Mouse (Mus musculus): Measurements from ENCODE around the gene Abca13. TPM values are rescaled to one million over a fixed set of nuclear protein-coding genes. Genes with fewer than 3 reads are reported as not detected.
"Not testable (repeated sequence)": the region's sequence is repeated elsewhere in the genome, so short reads cannot be mapped to it uniquely, and the experiment has no call there.

Abca13 gene
- polyA plus RNA-seq, 1 experiment from 2014 or later: 0.15 TPM

GRCm38 (mm10) chr11:9432807-9433206, 241.1 kb downstream of the Abca13 start:
- WGBS: 42% methylated on average over 5 of the region's 5 CpGs
- no peak for ATAC-seq (ENCODE audit: insufficient read depth, low FRiP score)
- Histone ChIP-seq H3K27me3 (ENCODE audit: control insufficient read depth, insufficient read depth, low read length) (no peaks in the 10 kb centered on the region), H3K4me1 (ENCODE audit: control insufficient read depth, insufficient read depth, low read length) (no peaks in the 10 kb centered on the region), H3K27ac (ENCODE audit: low read length) (no peak overlapping the region), H3K4me2 (ENCODE audit: low read depth, low read length) (no peak overlapping the region), H3K9me3 (replicated peaks; ENCODE audit: control insufficient read depth, low read length) (no peaks in the 10 kb centered on the region), H3K36me3 (ENCODE audit: control insufficient read depth, insufficient read depth, low read length) (no peaks in the 10 kb centered on the region), H3K9ac (ENCODE audit: low read length) (no peak overlapping the region), H3K4me3 (replicated peaks; ENCODE audit: low read length) (no peak overlapping the region)

- Histone ChIP-seq H3K4me2 (ENCODE audit: low read depth, low read length) (no peak overlapping the region), H3K9ac (ENCODE audit: low read length) (no peak overlapping the region), H3K4me3 (replicated peaks; ENCODE audit: low read length) (no peak overlapping the region), H3K9me3 (replicated peaks; ENCODE audit: control insufficient read depth, low read length) (no peaks in the 10 kb centered on the region), H3K27me3 (ENCODE audit: control insufficient read depth, insufficient read depth, low read length) (no peaks in the 10 kb centered on the region), H3K4me1 (ENCODE audit: control insufficient read depth, insufficient read depth, low read length) (no peaks in the 10 kb centered on the region), H3K36me3 (ENCODE audit: control insufficient read depth, insufficient read depth, low read length) (no peaks in the 10 kb centered on the region), H3K27ac (ENCODE audit: low read length) (no peak overlapping the region)
- no peak for ATAC-seq (ENCODE audit: insufficient read depth, low FRiP score)
These were observed 244.9 kb downstream of the Abca13 start for GRCm38 (mm10) chr11:9436617-9437016.

GRCm38 (mm10) chr11:9439781-9440180, 248.0 kb downstream of the Abca13 start:
- no peaks in the 10 kb centered on the region for H3K4me1 ChIP-seq (ENCODE audit: control insufficient read depth, insufficient read depth, low read length)
- ATAC-seq (ENCODE audit: insufficient read depth, low FRiP score): no peak
- no peak overlapping the region for H3K4me2 ChIP-seq (ENCODE audit: low read depth, low read length)
- H3K27ac ChIP-seq (ENCODE audit: low read length): no peak overlapping the region
- H3K9ac ChIP-seq (ENCODE audit: low read length): no peak overlapping the region
- no peaks in the 10 kb centered on the region for H3K36me3 ChIP-seq (ENCODE audit: control insufficient read depth, insufficient read depth, low read length)
- H3K9me3 ChIP-seq (replicated peaks; ENCODE audit: control insufficient read depth, low read length): no peaks in the 10 kb centered on the region
- 66% methylated on average over 2 of the region's 2 CpGs for WGBS
- H3K27me3 ChIP-seq (ENCODE audit: control insufficient read depth, insufficient read depth, low read length): no peaks in the 10 kb centered on the region
- H3K4me3 ChIP-seq (replicated peaks; ENCODE audit: low read length): no peak overlapping the region

GRCm38 (mm10) chr11:9441192-9441591, 249.4 kb downstream of the Abca13 start:
- H3K27ac ChIP-seq (ENCODE audit: low read length): no peak overlapping the region
- H3K9me3 ChIP-seq (replicated peaks; ENCODE audit: control insufficient read depth, low read length): no peaks in the 10 kb centered on the region
- no peak overlapping the region for H3K4me2 ChIP-seq (ENCODE audit: low read depth, low read length)
- H3K27me3 ChIP-seq (ENCODE audit: control insufficient read depth, insufficient read depth, low read length): no peaks in the 10 kb centered on the region
- no peaks in the 10 kb centered on the region for H3K36me3 ChIP-seq (ENCODE audit: control insufficient read depth, insufficient read depth, low read length)
- H3K4me3 ChIP-seq (replicated peaks; ENCODE audit: low read length): no peak overlapping the region
- H3K9ac ChIP-seq (ENCODE audit: low read length): no peak overlapping the region
- 48% methylated on average over 4 of the region's 4 CpGs for WGBS
- H3K4me1 ChIP-seq (ENCODE audit: control insufficient read depth, insufficient read depth, low read length): no peaks in the 10 kb centered on the region
- no peak for ATAC-seq (ENCODE audit: insufficient read depth, low FRiP score)

GRCm38 (mm10) chr11:9472400-9472799, 280.7 kb downstream of the Abca13 start:
- H3K4me3 ChIP-seq (replicated peaks; ENCODE audit: low read length): no peak overlapping the region
- H3K9ac ChIP-seq (ENCODE audit: low read length): no peak overlapping the region
- H3K27ac ChIP-seq (ENCODE audit: low read length): no peak overlapping the region
- H3K27me3 ChIP-seq (ENCODE audit: control insufficient read depth, insufficient read depth, low read length): no peaks in the 10 kb centered on the region
- WGBS: 76% methylated on average over 1 of the region's 1 CpGs
- H3K4me1 ChIP-seq (ENCODE audit: control insufficient read depth, insufficient read depth, low read length): no peaks in the 10 kb centered on the region
- H3K9me3 ChIP-seq (replicated peaks; ENCODE audit: control insufficient read depth, low read length): no peaks in the 10 kb centered on the region
- no peak overlapping the region for H3K4me2 ChIP-seq (ENCODE audit: low read depth, low read length)
- ATAC-seq (ENCODE audit: insufficient read depth, low FRiP score): no peak
- no peaks in the 10 kb centered on the region for H3K36me3 ChIP-seq (ENCODE audit: control insufficient read depth, insufficient read depth, low read length)

GRCm38 (mm10) chr11:9481511-9481910, 289.8 kb downstream of the Abca13 start:
- 10% methylated on average over 6 of the region's 6 CpGs for WGBS
- no peaks in the 10 kb centered on the region for H3K36me3 ChIP-seq (ENCODE audit: control insufficient read depth, insufficient read depth, low read length)
- ATAC-seq (ENCODE audit: insufficient read depth, low FRiP score): no peak

GRCm38 (mm10) chr11:9500326-9501142, 308.8 kb downstream of the Abca13 start:
- no peaks in the 10 kb centered on the region for H3K4me1 ChIP-seq (ENCODE audit: control insufficient read depth, insufficient read depth, low read length)
- WGBS: 54% methylated on average over 5 of the region's 5 CpGs
- H3K9ac ChIP-seq (ENCODE audit: low read length): no peak overlapping the region
- no peaks in the 10 kb centered on the region for H3K9me3 ChIP-seq (replicated peaks; ENCODE audit: control insufficient read depth, low read length)
- no peaks in the 10 kb centered on the region for H3K36me3 ChIP-seq (ENCODE audit: control insufficient read depth, insufficient read depth, low read length)
- H3K4me2 ChIP-seq (ENCODE audit: low read depth, low read length): no peak overlapping the region
- ATAC-seq (ENCODE audit: insufficient read depth, low FRiP score): no peak
- H3K4me3 ChIP-seq (replicated peaks; ENCODE audit: low read length): no peak overlapping the region
- no peaks in the 10 kb centered on the region for H3K27me3 ChIP-seq (ENCODE audit: control insufficient read depth, insufficient read depth, low read length)
- H3K27ac ChIP-seq (ENCODE audit: low read length): no peak overlapping the region

More at GRCm38 (mm10) chr11:9481511-9481910, 289.8 kb downstream of the Abca13 start:
- Histone ChIP-seq H3K4me3 (replicated peaks; ENCODE audit: low read length) (no peak overlapping the region), H3K27me3 (ENCODE audit: control insufficient read depth, insufficient read depth, low read length) (no peaks in the 10 kb centered on the region), H3K4me1 (ENCODE audit: control insufficient read depth, insufficient read depth, low read length) (no peaks in the 10 kb centered on the region), H3K9me3 (replicated peaks; ENCODE audit: control insufficient read depth, low read length) (no peaks in the 10 kb centered on the region; the same call in 1 of the 2 replicates), H3K9ac (ENCODE audit: low read length) (no peak overlapping the region), H3K27ac (ENCODE audit: low read length) (no peak overlapping the region), H3K4me2 (ENCODE audit: low read depth, low read length) (no peak overlapping the region)

GRCm38 (mm10) chr11:9514966-9515365, 323.2 kb downstream of the Abca13 start:
- 67% methylated on average over 2 of the region's 2 CpGs for WGBS
- H3K4me3 ChIP-seq (replicated peaks; ENCODE audit: low read length); H3K36me3 ChIP-seq (ENCODE audit: control insufficient read depth, insufficient read depth, low read length); H3K9me3 ChIP-seq (replicated peaks; ENCODE audit: control insufficient read depth, low read length); H3K4me2 ChIP-seq (ENCODE audit: low read depth, low read length); H3K27me3 ChIP-seq (ENCODE audit: control insufficient read depth, insufficient read depth, low read length); H3K27ac ChIP-seq (ENCODE audit: low read length); H3K4me1 ChIP-seq (ENCODE audit: control insufficient read depth, insufficient read depth, low read length); ATAC-seq (ENCODE audit: insufficient read depth, low FRiP score); H3K9ac ChIP-seq (ENCODE audit: low read length): not testable (repeated sequence)

GRCm38 (mm10) chr11:9528556-9528955, 336.8 kb downstream of the Abca13 start:
- Histone ChIP-seq H3K36me3 (ENCODE audit: control insufficient read depth, insufficient read depth, low read length) (no peaks in the 10 kb centered on the region), H3K4me1 (ENCODE audit: control insufficient read depth, insufficient read depth, low read length) (no peaks in the 10 kb centered on the region), H3K27me3 (ENCODE audit: control insufficient read depth, insufficient read depth, low read length) (no peaks in the 10 kb centered on the region), H3K27ac (ENCODE audit: low read length) (no peak overlapping the region), H3K9me3 (replicated peaks; ENCODE audit: control insufficient read depth, low read length) (no peaks in the 10 kb centered on the region), H3K4me2 (ENCODE audit: low read depth, low read length) (no peak overlapping the region), H3K4me3 (replicated peaks; ENCODE audit: low read length) (no peak overlapping the region), H3K9ac (ENCODE audit: low read length) (no peak overlapping the region)
- WGBS: 74% methylated on average over 3 of the region's 3 CpGs
- no peak for ATAC-seq (ENCODE audit: insufficient read depth, low FRiP score)
